Mouse (Mus musculus): ENCODE results near the gene Arhgap8. TPM values are rescaled to one million over a fixed set of nuclear protein-coding genes. Genes with fewer than 3 reads are reported as not detected.

Arhgap8 gene
- polyA plus RNA-seq, 1 experiment: 0.18 TPM

- Histone ChIP-seq H3K27me3 (ENCODE audit: control insufficient read depth, insufficient read depth, low read length) (peaks cover 2% of the 10 kb centered on the region; the same call in 1 of the 2 replicates), H3K27ac (ENCODE audit: insufficient read depth, low read length) (no peak overlapping the region), H3K4me3 (replicated peaks; ENCODE audit: insufficient read depth, low read depth, low read length) (no peak overlapping the region), H3K4me1 (ENCODE audit: control insufficient read depth, insufficient read depth, low read length) (no peaks in the 10 kb centered on the region)
- WGBS: 75% methylated on average over 4 of the region's 4 CpGs
- no peak for DNase-seq
- TF ChIP-seq POLR2A (IDR thresholded peaks at IDR 0.05; ENCODE audit: borderline replicate concordance, insufficient read depth, low read length): no peak
- TF ChIP-seq CTCF (IDR thresholded peaks at IDR 0.05; ENCODE audit: borderline replicate concordance, insufficient read depth, low read depth, low read length): no peak
These were observed 4.3 kb downstream of the Arhgap8 start for GRCm38 (mm10) chr15:84724199-84724598.

GRCm38 (mm10) chr15:84729685-84730084 lies 9.8 kb downstream of the Arhgap8 start:
- TF ChIP-seq POLR2A (IDR thresholded peaks at IDR 0.05; ENCODE audit: borderline replicate concordance, insufficient read depth, low read length): no peak
- no peak for TF ChIP-seq CTCF (IDR thresholded peaks at IDR 0.05; ENCODE audit: borderline replicate concordance, insufficient read depth, low read depth, low read length)
- DNase-seq: peak; percentile 18 to 29
- Histone ChIP-seq H3K27me3 (ENCODE audit: control insufficient read depth, insufficient read depth, low read length) (no peaks in the 10 kb centered on the region; the same call in 1 of the 2 replicates), H3K27ac (ENCODE audit: insufficient read depth, low read length) (no peak overlapping the region), H3K4me3 (replicated peaks; ENCODE audit: insufficient read depth, low read depth, low read length) (no peak overlapping the region), H3K4me1 (ENCODE audit: control insufficient read depth, insufficient read depth, low read length) (no peaks in the 10 kb centered on the region)
- 23% methylated on average over 6 of the region's 6 CpGs for WGBS

GRCm38 (mm10) chr15:84730893-84731292 lies 11.0 kb downstream of the Arhgap8 start:
- H3K27me3 ChIP-seq (ENCODE audit: control insufficient read depth, insufficient read depth, low read length): no peaks in the 10 kb centered on the region; the same call in 1 of the 2 replicates
- TF ChIP-seq POLR2A (IDR thresholded peaks at IDR 0.05; ENCODE audit: borderline replicate concordance, insufficient read depth, low read length) (no peak), CTCF (IDR thresholded peaks at IDR 0.05; ENCODE audit: borderline replicate concordance, insufficient read depth, low read depth, low read length) (no peak)
- DNase-seq: no peak
- no peaks in the 10 kb centered on the region for H3K4me1 ChIP-seq (ENCODE audit: control insufficient read depth, insufficient read depth, low read length)
- WGBS: 24% methylated on average over 1 of the region's 1 CpGs
- H3K4me3 ChIP-seq (replicated peaks; ENCODE audit: insufficient read depth, low read depth, low read length): no peak overlapping the region
- H3K27ac ChIP-seq (ENCODE audit: insufficient read depth, low read length): no peak overlapping the region

GRCm38 (mm10) chr15:84731676-84732424 lies 12.0 kb downstream of the Arhgap8 start:
- no peaks in the 10 kb centered on the region; the same call in 1 of the 2 replicates for H3K27me3 ChIP-seq (ENCODE audit: control insufficient read depth, insufficient read depth, low read length)
- H3K4me1 ChIP-seq (ENCODE audit: control insufficient read depth, insufficient read depth, low read length): no peaks in the 10 kb centered on the region
- no peak overlapping the region for H3K4me3 ChIP-seq (replicated peaks; ENCODE audit: insufficient read depth, low read depth, low read length)
- no peak for DNase-seq
- 81% methylated on average over 18 of the region's 18 CpGs for WGBS
- TF ChIP-seq POLR2A (IDR thresholded peaks at IDR 0.05; ENCODE audit: borderline replicate concordance, insufficient read depth, low read length): no peak
- no peak for TF ChIP-seq CTCF (IDR thresholded peaks at IDR 0.05; ENCODE audit: borderline replicate concordance, insufficient read depth, low read depth, low read length)
- no peak overlapping the region for H3K27ac ChIP-seq (ENCODE audit: insufficient read depth, low read length)

GRCm38 (mm10) chr15:84732425-84732749 lies 12.5 kb downstream of the Arhgap8 start:
- H3K27me3 ChIP-seq (ENCODE audit: control insufficient read depth, insufficient read depth, low read length): no peaks in the 10 kb centered on the region; the same call in 1 of the 2 replicates
- 49% methylated on average over 4 of the region's 4 CpGs for whole genome bisulfite sequencing
- H3K4me3 ChIP-seq (replicated peaks; ENCODE audit: insufficient read depth, low read depth, low read length): no peak overlapping the region
- H3K4me1 ChIP-seq (ENCODE audit: control insufficient read depth, insufficient read depth, low read length): no peaks in the 10 kb centered on the region
- no peak for DNase-seq
- H3K27ac ChIP-seq (ENCODE audit: insufficient read depth, low read length): no peak overlapping the region
- TF ChIP-seq POLR2A (IDR thresholded peaks at IDR 0.05; ENCODE audit: borderline replicate concordance, insufficient read depth, low read length): no peak
- TF ChIP-seq CTCF (IDR thresholded peaks at IDR 0.05; ENCODE audit: borderline replicate concordance, insufficient read depth, low read depth, low read length): no peak

- DNase-seq: no peak
- H3K4me1 ChIP-seq (ENCODE audit: control insufficient read depth, insufficient read depth, low read length): no peaks in the 10 kb centered on the region
- no peak overlapping the region for H3K4me3 ChIP-seq (replicated peaks; ENCODE audit: insufficient read depth, low read depth, low read length)
- H3K27ac ChIP-seq (ENCODE audit: insufficient read depth, low read length): no peak overlapping the region
- WGBS: 48% methylated on average over 11 of the region's 11 CpGs
- TF ChIP-seq CTCF (IDR thresholded peaks at IDR 0.05; ENCODE audit: borderline replicate concordance, insufficient read depth, low read depth, low read length) (no peak), POLR2A (IDR thresholded peaks at IDR 0.05; ENCODE audit: borderline replicate concordance, insufficient read depth, low read length) (no peak)
- H3K27me3 ChIP-seq (ENCODE audit: control insufficient read depth, insufficient read depth, low read length): no peaks in the 10 kb centered on the region; the same call in 1 of the 2 replicates
These were observed 16.6 kb downstream of the Arhgap8 start for GRCm38 (mm10) chr15:84736346-84736993.

GRCm38 (mm10) chr15:84736994-84737346 lies 17.1 kb downstream of the Arhgap8 start:
- no peak for TF ChIP-seq CTCF (IDR thresholded peaks at IDR 0.05; ENCODE audit: borderline replicate concordance, insufficient read depth, low read depth, low read length)
- Histone ChIP-seq H3K4me1 (ENCODE audit: control insufficient read depth, insufficient read depth, low read length) (no peaks in the 10 kb centered on the region), H3K27me3 (ENCODE audit: control insufficient read depth, insufficient read depth, low read length) (no peaks in the 10 kb centered on the region; the same call in 1 of the 2 replicates), H3K27ac (ENCODE audit: insufficient read depth, low read length) (no peak overlapping the region), H3K4me3 (replicated peaks; ENCODE audit: insufficient read depth, low read depth, low read length) (no peak overlapping the region)
- no peak for DNase-seq
- WGBS: 35% methylated on average over 2 of the region's 4 CpGs

- no peaks in the 10 kb centered on the region for H3K27me3 ChIP-seq (ENCODE audit: control insufficient read depth, insufficient read depth, low read length)
- TF ChIP-seq POLR2A (IDR thresholded peaks at IDR 0.05; ENCODE audit: borderline replicate concordance, insufficient read depth, low read length): no peak
- no peak for TF ChIP-seq CTCF (IDR thresholded peaks at IDR 0.05; ENCODE audit: borderline replicate concordance, insufficient read depth, low read depth, low read length)
- DNase-seq: no peak
- H3K27ac ChIP-seq (ENCODE audit: insufficient read depth, low read length): no peak overlapping the region
- WGBS: 92% methylated on average over 7 of the region's 7 CpGs
- no peaks in the 10 kb centered on the region for H3K4me1 ChIP-seq (ENCODE audit: control insufficient read depth, insufficient read depth, low read length)
- no peak overlapping the region for H3K4me3 ChIP-seq (replicated peaks; ENCODE audit: insufficient read depth, low read depth, low read length)
These were observed 18.4 kb downstream of the Arhgap8 start for GRCm38 (mm10) chr15:84738246-84738645.

Measured in cerebellum, adult 2 months (tissue).